ENCODE assay signal across 9 mouse cellular contexts in the genomic region with DNA sequence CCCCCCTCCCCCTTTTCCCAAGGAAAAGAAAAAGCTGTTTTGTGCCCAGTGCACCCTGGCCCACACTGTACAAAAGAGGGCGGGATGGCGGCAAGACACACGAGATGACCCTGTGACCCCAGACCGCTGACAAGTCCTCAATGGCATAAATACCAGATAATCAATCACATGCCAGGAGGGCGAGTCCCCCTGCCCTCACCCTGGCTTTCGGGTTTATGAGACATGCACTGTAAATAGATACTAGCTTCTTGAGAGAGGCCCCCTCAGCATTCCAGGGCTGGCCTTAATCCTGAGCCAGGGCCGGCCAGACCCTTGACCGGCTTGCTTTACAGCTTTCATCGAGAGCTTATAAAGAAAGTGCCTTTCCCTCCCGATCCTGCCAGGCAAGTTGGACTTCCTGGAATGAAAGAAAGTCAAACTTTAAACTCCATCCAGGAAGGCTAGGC.
A peak's percentile ranks its signal among the peaks of the same experiment; 100 is the strongest.
DNase-seq lines count a peak whose midpoint lies in the region; ATAC-seq and TF ChIP-seq lines count a peak whose summit lies in the region.
"Had no signal": no experiment of that assay in that cellular context is flagged by ENCODE, and none has a peak within 500 bp of the region (broad histone marks: within the 10 kb centered on the region; RNA-seq: fewer than 3 reads in every experiment).

No protein-coding gene starts in this region.

- peaks cover 26% of the 10 kb centered on the region for H3K4me1 ChIP-seq in heart, embryonic 15.5 days (replicated peaks)
- peaks cover 24% of the 10 kb centered on the region for H3K4me1 ChIP-seq in intestine, embryonic 15.5 days (replicated peaks)
- H3K4me1 ChIP-seq in lung, postnatal 0 days (ENCODE audit: insufficient read depth, low read depth, low read length), result peaks cover 12% of the 10 kb centered on the region; the same call in 1 of the 2 replicates

- no peaks in the 10 kb centered on the region; the same call in 1 of the 2 replicates for H3K27me3 ChIP-seq in heart, embryonic 15.5 days
- no peaks in the 10 kb centered on the region for H3K27me3 ChIP-seq in intestine, embryonic 15.5 days (replicated peaks)
- no peaks in the 10 kb centered on the region for H3K27me3 ChIP-seq in lung, postnatal 0 days (replicated peaks; ENCODE audit: insufficient read depth, low read length)

- H3K9me3 ChIP-seq in heart, embryonic 15.5 days (replicated peaks), result no peaks in the 10 kb centered on the region
- H3K9me3 ChIP-seq in intestine, embryonic 15.5 days, result no peaks in the 10 kb centered on the region
- H3K9me3 ChIP-seq in lung, postnatal 0 days (ENCODE audit: low read length), result no peaks in the 10 kb centered on the region

- no peak for DNase-seq in heart, adult 9 months (ENCODE audit: low spot score in 2 of 2)
- peak; percentile 93 for DNase-seq in embryo, embryonic 10 days (ENCODE audit: low spot score)
- peak; percentile 67 for DNase-seq in lung, postnatal 0 days (ENCODE audit: low spot score)
- DNase-seq in frontal cortex, adult 2 months (ENCODE audit: extremely low spot score in 1 of 2, low spot score in 1 of 2), result no peak
- no peak for DNase-seq in cerebellum, adult 9-11 months

- H3K36me3 ChIP-seq in heart, embryonic 15.5 days, result no peaks in the 10 kb centered on the region
- H3K36me3 ChIP-seq in intestine, embryonic 15.5 days, result no peaks in the 10 kb centered on the region
- H3K36me3 ChIP-seq in lung, postnatal 0 days (ENCODE audit: insufficient read depth, low read length), result no peaks in the 10 kb centered on the region

- peak overlapping the region; percentile 9; the same call in 1 of the 2 replicates for H3K9ac ChIP-seq in heart, embryonic 15.5 days
- no peak overlapping the region; the same call in 1 of the 2 replicates for H3K9ac ChIP-seq in intestine, embryonic 15.5 days
- H3K9ac ChIP-seq in lung, postnatal 0 days (replicated peaks; ENCODE audit: low read depth), result no peak overlapping the region

- TF ChIP-seq EP300 in lung, postnatal 0 days (IDR thresholded peaks at IDR 0.05), result no peak

- peak overlapping the region; percentile 24 for H3K4me2 ChIP-seq in heart, embryonic 15.5 days
- H3K4me2 ChIP-seq in intestine, embryonic 15.5 days (replicated peaks), result peak overlapping the region; percentile 35
- H3K4me2 ChIP-seq in lung, postnatal 0 days (replicated peaks; ENCODE audit: low read depth, low read length), result no peak overlapping the region

- no peak overlapping the region for H3K27ac ChIP-seq in heart, embryonic 15.5 days
- peak overlapping the region; percentile 40; the same call in 1 of the 2 replicates for H3K27ac ChIP-seq in intestine, embryonic 15.5 days
- H3K27ac ChIP-seq in lung, postnatal 0 days (ENCODE audit: low read length), result peak overlapping the region; percentile 68

- no peak for ATAC-seq in heart, embryonic 15.5 days (replicated peaks; ENCODE audit: insufficient number of reproducible peaks, insufficient read depth, low FRiP score, low read depth)
- ATAC-seq in intestine, embryonic 15.5 days, result peak; percentile 77
- ATAC-seq in lung, postnatal 0 days, result peak; percentile 59
- ATAC-seq in inflammation-experienced regulatory T-cells, adult 6 months, result no peak
- ATAC-seq: CD4-positive, CD25-positive, alpha-beta regulatory T cell, adult 4 months had no signal

- 18% methylated on average over 10 of the region's 10 CpGs for WGBS in heart, embryonic 15.5 days
- 12% methylated on average over 10 of the region's 10 CpGs for WGBS in intestine, embryonic 15.5 days
- WGBS in lung, postnatal 0 days, result 17% methylated on average over 10 of the region's 10 CpGs

- TF ChIP-seq CTCF in lung, postnatal 0 days (IDR thresholded peaks at IDR 0.05), result no peak

- H3K4me3 ChIP-seq in heart, embryonic 15.5 days, result no peak overlapping the region
- no peak overlapping the region for H3K4me3 ChIP-seq in intestine, embryonic 15.5 days (replicated peaks)
- H3K4me3 ChIP-seq in lung, postnatal 0 days (ENCODE audit: low read depth, low read length), result no peak overlapping the region

Comparison
In these comparisons a context has a peak if more than half of its experiments do, and no peak if none do; other contexts are left out.
1. ATAC-seq: peak in intestine, embryonic 15.5 days (single experiment) and lung, postnatal 0 days (single experiment); none in heart, embryonic 15.5 days (single experiment) and inflammation-experienced regulatory T-cells, adult 6 months (single experiment).
2. DNase-seq: peak in embryo, embryonic 10 days (single experiment) and lung, postnatal 0 days (single experiment); none in heart, adult 9 months (0 of 2), frontal cortex, adult 2 months (0 of 2) and cerebellum, adult 9-11 months (single experiment).